Mouse (Mus musculus) lung, postnatal 0 days (tissue): ENCODE measurements at regions not wholly inside any gene's neighbourhood (a gene's known extent, or its start where the extent isn't known, plus 50 kb on each side); places are given as distances from the start of the nearest gene placed in this dataset.
"Not testable (repeated sequence)": the region's sequence is repeated elsewhere in the genome, so short reads cannot be mapped to it uniquely, and the experiment has no call there.

Experiments
- CTCF ChIP-seq: IDR thresholded peaks from 2 replicates; pipeline ENCODE4 v1.5.1; 2016; ENCODE audit warnings: antibody characterized with exemption, mild to moderate bottlenecking
- EP300 ChIP-seq: IDR thresholded peaks from 2 replicates; pipeline ENCODE4 v1.6.1; 2016; ENCODE audit warnings: antibody characterized with exemption, mild to moderate bottlenecking, control low read depth

DNA sequence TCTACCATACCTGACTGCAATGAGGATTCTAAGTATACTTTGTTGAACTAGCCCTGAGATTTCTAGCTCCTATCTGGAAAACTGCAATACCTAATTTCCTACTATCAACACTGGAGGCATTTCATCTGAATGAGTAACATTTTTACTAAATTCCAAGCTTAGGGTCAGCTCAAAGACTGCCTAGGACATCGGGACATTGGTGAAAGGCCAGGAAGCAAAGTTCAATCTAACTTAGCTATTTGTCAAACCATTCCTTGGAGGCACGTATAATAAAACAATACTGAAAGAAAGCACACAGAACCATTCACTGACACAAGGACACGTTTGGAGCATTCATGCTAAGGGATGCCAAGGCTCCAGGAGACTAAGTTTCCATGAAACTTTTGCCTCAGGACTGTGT is 335.3 kb downstream of the Kif2b start:
- TF ChIP-seq CTCF, EP300: not testable (repeated sequence)
